Mouse (Mus musculus): ENCODE results near the gene Tmem150a.

DNA sequence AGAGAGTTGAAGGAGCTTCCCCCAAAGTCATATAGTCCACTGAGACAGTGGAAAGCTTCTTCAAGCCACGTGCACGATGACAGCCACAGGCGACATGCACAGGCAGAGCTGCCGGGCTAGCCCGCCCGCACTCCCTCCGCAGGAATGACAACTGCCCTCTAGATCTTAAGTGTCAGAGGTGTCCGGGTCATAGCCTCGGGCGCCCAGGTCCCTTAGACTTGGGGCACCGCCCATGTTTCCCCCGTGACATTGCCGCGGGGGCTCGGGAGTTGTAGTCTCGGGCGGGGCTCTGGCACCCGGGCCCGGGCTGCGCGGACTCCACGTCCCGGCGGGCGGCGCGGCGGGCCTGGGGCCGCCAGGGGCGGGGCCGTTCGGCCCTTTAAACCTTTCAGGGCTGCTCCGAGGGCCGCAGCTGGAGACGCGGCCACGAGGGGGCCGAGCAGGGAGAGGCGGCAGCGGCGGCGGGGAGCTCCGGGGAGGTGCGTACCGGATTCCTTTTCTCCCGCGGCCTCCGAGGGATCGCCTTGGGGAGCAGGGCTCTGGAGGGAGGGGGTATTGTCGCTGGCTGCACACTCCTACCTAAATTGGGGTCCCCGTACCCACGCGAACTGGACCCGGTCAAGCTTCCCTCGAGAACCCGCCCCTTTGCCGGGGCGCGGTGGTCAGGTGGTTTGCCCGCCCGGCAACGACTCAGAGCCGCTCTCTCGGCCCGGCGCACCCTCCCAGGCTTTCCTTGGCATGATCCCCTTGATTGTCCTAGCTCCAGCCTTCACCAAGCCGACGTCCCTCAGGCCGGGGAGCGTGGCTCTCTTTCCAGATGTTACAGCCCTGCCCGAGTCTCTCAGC lies at the start of gene Tmem150a:
- TF ChIP-seq CTCF (IDR thresholded peaks at IDR 0.05; ENCODE audit: low read depth, low read length): no peak
- no peak for TF ChIP-seq POLR2A (IDR thresholded peaks at IDR 0.05; ENCODE audit: insufficient read depth, low read length)
